ENCODE assay signal across 18 mouse cellular contexts in the genomic region with DNA sequence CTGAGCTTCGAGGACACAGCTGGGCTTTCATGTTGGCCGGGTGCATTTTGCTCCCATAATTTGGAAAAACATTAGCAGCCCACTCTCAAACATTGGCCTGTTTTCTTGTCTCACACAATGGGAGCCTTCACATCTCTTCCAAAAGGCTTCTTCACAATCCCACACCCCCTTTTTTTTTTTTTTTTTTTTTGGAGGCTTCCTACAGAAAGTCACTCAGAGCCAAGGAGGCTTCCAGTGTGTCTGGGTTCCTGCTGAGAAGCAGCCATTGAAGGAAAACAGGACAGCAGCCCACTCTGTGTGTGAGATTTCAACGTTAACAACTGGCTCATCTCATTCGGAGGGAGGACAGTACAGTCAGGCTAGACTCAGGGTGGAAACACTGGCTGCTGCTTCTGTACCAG.
A peak's percentile ranks its signal among the peaks of the same experiment; 100 is the strongest.
DNase-seq lines count a peak whose midpoint lies in the region; ATAC-seq lines count a peak whose summit lies in the region.
"Had no signal": no experiment of that assay in that cellular context is flagged by ENCODE, and none has a peak within 500 bp of the region (broad histone marks: within the 10 kb centered on the region; RNA-seq: fewer than 3 reads in every experiment).

No protein-coding gene starts in this region.

- H3K4me2 ChIP-seq in hindbrain, embryonic 15.5 days = no peak overlapping the region
- H3K4me2 ChIP-seq in hindbrain, embryonic 14.5 days (replicated peaks) = no peak overlapping the region
- no peak overlapping the region for H3K4me2 ChIP-seq in neural tube, embryonic 13.5 days
- H3K4me2 ChIP-seq: midbrain, embryonic 11.5 days; neural tube, embryonic 12.5 days had no signal

- H3K27me3 ChIP-seq in hindbrain, embryonic 15.5 days = no peaks in the 10 kb centered on the region
- H3K27me3 ChIP-seq in hindbrain, embryonic 14.5 days (ENCODE audit: control insufficient read depth, insufficient read depth, low read length) = no peaks in the 10 kb centered on the region
- H3K27me3 ChIP-seq in neural tube, embryonic 13.5 days = no peaks in the 10 kb centered on the region
- H3K27me3 ChIP-seq: neural tube, embryonic 12.5 days had no signal

- H3K9ac ChIP-seq in hindbrain, embryonic 15.5 days = no peak overlapping the region
- H3K9ac ChIP-seq in hindbrain, embryonic 14.5 days = no peak overlapping the region
- no peak overlapping the region for H3K9ac ChIP-seq in neural tube, embryonic 13.5 days
- H3K9ac ChIP-seq: liver, embryonic 14.5 days; neural tube, embryonic 12.5 days had no signal

- H3K36me3 ChIP-seq in hindbrain, embryonic 15.5 days = no peaks in the 10 kb centered on the region
- H3K36me3 ChIP-seq in hindbrain, embryonic 14.5 days (replicated peaks; ENCODE audit: control insufficient read depth, insufficient read depth) = no peaks in the 10 kb centered on the region
- no peaks in the 10 kb centered on the region for H3K36me3 ChIP-seq in neural tube, embryonic 13.5 days
- H3K36me3 ChIP-seq: limb, embryonic 10.5 days; neural tube, embryonic 12.5 days had no signal

- no peaks in the 10 kb centered on the region; the same call in 1 of the 2 replicates for H3K4me1 ChIP-seq in hindbrain, embryonic 15.5 days (replicated peaks)
- no peaks in the 10 kb centered on the region for H3K4me1 ChIP-seq in hindbrain, embryonic 14.5 days (replicated peaks; ENCODE audit: control insufficient read depth, insufficient read depth, low read length)
- peaks cover 15% of the 10 kb centered on the region; the same call in 1 of the 2 replicates for H3K4me1 ChIP-seq in neural tube, embryonic 13.5 days (replicated peaks)
- H3K4me1 ChIP-seq: limb, embryonic 10.5 days; neural tube, embryonic 12.5 days had no signal

- DNase-seq in hindbrain, embryonic 14.5 days (ENCODE audit: low spot score) = no peak
- DNase-seq in neural tube, embryonic 10.5 days (ENCODE audit: extremely low spot score, low spot score) = no peak
- peak; percentile 24 to 28 for DNase-seq in left cerebral cortex, postnatal 14 days (ENCODE audit: low spot score in 2 of 2)
- peak; percentile 54 for DNase-seq in right cerebral cortex, postnatal 25 days
- DNase-seq in testis, postnatal 10 days (ENCODE audit: low spot score) = no peak
- DNase-seq: cerebellum, adult 8-10 months; gastrocnemius, postnatal 10 days; heart, postnatal 14 days; kidney, adult 2 months; lung, postnatal 10 days; retina, postnatal 1 day had no signal

- intact Hi-C loops in left cerebral cortex, postnatal 14 days (cut with DNase I) = no loop called here

- H3K4me3 ChIP-seq in hindbrain, embryonic 15.5 days = no peak overlapping the region
- no peak overlapping the region for H3K4me3 ChIP-seq in hindbrain, embryonic 14.5 days (replicated peaks; ENCODE audit: low read length)
- no peak overlapping the region for H3K4me3 ChIP-seq in neural tube, embryonic 13.5 days
- H3K4me3 ChIP-seq: limb, embryonic 10.5 days; neural tube, embryonic 12.5 days had no signal

- H3K9me3 ChIP-seq in hindbrain, embryonic 15.5 days = no peaks in the 10 kb centered on the region
- H3K9me3 ChIP-seq in hindbrain, embryonic 14.5 days (ENCODE audit: control insufficient read depth, low read length) = no peaks in the 10 kb centered on the region
- H3K9me3 ChIP-seq in neural tube, embryonic 13.5 days = no peaks in the 10 kb centered on the region
- H3K9me3 ChIP-seq: limb, embryonic 10.5 days; neural tube, embryonic 12.5 days had no signal

- 25% methylated on average over 4 of the region's 4 CpGs for WGBS in hindbrain, embryonic 15.5 days
- 29% methylated on average over 4 of the region's 4 CpGs for WGBS in hindbrain, embryonic 14.5 days
- 37% methylated on average over 4 of the region's 4 CpGs for WGBS in neural tube, embryonic 13.5 days

- H3K27ac ChIP-seq in hindbrain, embryonic 15.5 days (replicated peaks) = peak overlapping the region; percentile 64; the same call in 1 of the 2 replicates
- H3K27ac ChIP-seq in hindbrain, embryonic 14.5 days = no peak overlapping the region
- H3K27ac ChIP-seq in neural tube, embryonic 13.5 days (replicated peaks) = 0 out of 2 replicates have a peak overlapping the region, but pooled peaks have one; percentile 24
- H3K27ac ChIP-seq: limb, embryonic 10.5 days; liver, embryonic 14.5 days; neural tube, embryonic 12.5 days had no signal

- ATAC-seq in hindbrain, embryonic 15.5 days (ENCODE audit: low FRiP score, low read depth) = peak; percentile 74
- ATAC-seq in hindbrain, embryonic 14.5 days (ENCODE audit: low FRiP score) = no peak; the same call in 1 of the 2 replicates
- no peak for ATAC-seq in neural tube, embryonic 13.5 days (ENCODE audit: low read depth)
- ATAC-seq: activated CD4-positive, CD25-positive, alpha-beta regulatory T cell, adult 4 months had no signal

Comparison
In these comparisons a context has a peak if more than half of its experiments do, and no peak if none do; other contexts are left out.
1. DNase-seq: peak in left cerebral cortex, postnatal 14 days (2 of 2) and right cerebral cortex, postnatal 25 days (single experiment); none in hindbrain, embryonic 14.5 days (single experiment), neural tube, embryonic 10.5 days (single experiment) and testis, postnatal 10 days (single experiment).